Comparison of ENCODE assay signal across 8 mouse cellular contexts in the genomic region with DNA sequence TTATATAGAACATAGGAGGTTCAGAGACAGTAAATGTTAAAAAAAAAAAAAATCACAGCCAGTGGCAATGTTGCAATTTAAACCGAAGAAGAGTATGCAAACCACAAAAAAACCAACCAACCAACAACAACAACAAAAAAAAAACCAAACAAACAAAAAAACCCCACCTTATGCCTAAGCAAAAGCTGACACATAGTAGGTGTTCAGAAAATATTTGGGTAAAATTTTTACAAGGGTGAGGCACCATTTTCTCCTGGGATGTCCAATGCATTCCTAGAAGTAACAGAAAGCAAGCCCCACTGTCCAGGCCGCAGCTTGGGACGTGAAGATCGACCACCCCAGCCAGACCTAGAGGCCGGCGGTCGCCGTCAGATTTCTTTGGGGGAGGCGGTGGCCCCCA. TPM values are rescaled to one million over a fixed set of nuclear protein-coding genes. Genes with fewer than 3 reads are reported as not detected.
DNase-seq lines count a peak whose midpoint lies in the region; ATAC-seq and TF ChIP-seq lines count a peak whose summit lies in the region.

TSS of gene Zfp282 (plus strand) at position 147 of the 400 bp plus-strand sequence.

- peak within 1 kb of the TSS; percentile 87 for H3K4me3 ChIP-seq in lung, embryonic 14.5 days (ENCODE audit: low read depth, low read length)
- peak within 1 kb of the TSS; percentile 73 for H3K4me3 ChIP-seq in embryonic facial prominence, embryonic 15.5 days (replicated peaks)
- H3K4me3 ChIP-seq in hindbrain, embryonic 15.5 days, result peak within 1 kb of the TSS; percentile 84
- H3K4me3 ChIP-seq in macrophage (ENCODE audit: inconsistent target), result peak within 1 kb of the TSS; percentile 71

- H3K4me1 ChIP-seq in lung, embryonic 14.5 days (ENCODE audit: insufficient read depth), result peaks cover 8% of the 10 kb centered on the region; the same call in 1 of the 2 replicates
- peaks cover 21% of the 10 kb centered on the region for H3K4me1 ChIP-seq in embryonic facial prominence, embryonic 15.5 days
- peaks cover 16% of the 10 kb centered on the region for H3K4me1 ChIP-seq in hindbrain, embryonic 15.5 days (replicated peaks)

- H3K79me2 ChIP-seq in macrophage (ENCODE audit: inconsistent target), result peaks cover 30% of the 10 kb centered on the region; the same call in 1 of the 2 replicates

- H3K9ac ChIP-seq in lung, embryonic 14.5 days, result peak within 1 kb of the TSS; percentile 88
- H3K9ac ChIP-seq in embryonic facial prominence, embryonic 15.5 days, result peak within 1 kb of the TSS; percentile 96
- peak within 1 kb of the TSS; percentile 88 for H3K9ac ChIP-seq in hindbrain, embryonic 15.5 days

- H3K36me3 ChIP-seq in lung, embryonic 14.5 days (ENCODE audit: insufficient read depth), result peaks cover 26% of the 10 kb centered on the region
- peaks cover 20% of the 10 kb centered on the region for H3K36me3 ChIP-seq in embryonic facial prominence, embryonic 15.5 days
- peaks cover 18% of the 10 kb centered on the region for H3K36me3 ChIP-seq in hindbrain, embryonic 15.5 days
- peaks cover 16% of the 10 kb centered on the region for H3K36me3 ChIP-seq in macrophage (ENCODE audit: inconsistent target)

- H3K27ac ChIP-seq in lung, embryonic 14.5 days (ENCODE audit: low read depth), result peak within 1 kb of the TSS; percentile 97
- H3K27ac ChIP-seq in embryonic facial prominence, embryonic 15.5 days (replicated peaks), result peak within 1 kb of the TSS; percentile 98
- peak within 1 kb of the TSS; percentile 97 for H3K27ac ChIP-seq in hindbrain, embryonic 15.5 days (replicated peaks)
- peak within 1 kb of the TSS; percentile 59 for H3K27ac ChIP-seq in macrophage

- peak within 1 kb of the TSS; percentile 95 for H3K4me2 ChIP-seq in lung, embryonic 14.5 days
- H3K4me2 ChIP-seq in embryonic facial prominence, embryonic 15.5 days (replicated peaks), result peak within 1 kb of the TSS; percentile 83
- H3K4me2 ChIP-seq in hindbrain, embryonic 15.5 days, result peak within 1 kb of the TSS; percentile 86

- WGBS in lung, embryonic 14.5 days, result 5% methylated on average over 9 of the region's 9 CpGs
- WGBS in embryonic facial prominence, embryonic 15.5 days, result 3% methylated on average over 9 of the region's 9 CpGs
- WGBS in hindbrain, embryonic 15.5 days, result 5% methylated on average over 9 of the region's 9 CpGs
- WGBS in macrophage (ENCODE audit: missing documents), result 1% methylated on average over 9 of the region's 9 CpGs

- TF ChIP-seq CTCF in lung, embryonic 14.5 days (IDR thresholded peaks at IDR 0.05; ENCODE audit: low read depth), result no peak

- no peaks in the 10 kb centered on the region for H3K9me3 ChIP-seq in lung, embryonic 14.5 days (ENCODE audit: low read depth, low read length)
- H3K9me3 ChIP-seq in embryonic facial prominence, embryonic 15.5 days (replicated peaks), result no peaks in the 10 kb centered on the region
- no peaks in the 10 kb centered on the region for H3K9me3 ChIP-seq in hindbrain, embryonic 15.5 days

- no peak for DNase-seq in lung, embryonic 14.5 days
- DNase-seq in lung, postnatal 25 days (ENCODE audit: low spot score), result no peak
- no peak for DNase-seq in ovary, postnatal 14 days (ENCODE audit: low spot score)
- DNase-seq in spleen, adult 12 weeks (ENCODE audit: low spot score), result no peak
- no peak for DNase-seq in Muller cell, postnatal 12 days (ENCODE audit: inconsistent ontology term)

- ATAC-seq in lung, embryonic 14.5 days (ENCODE audit: insufficient read depth), result no peak
- ATAC-seq in embryonic facial prominence, embryonic 15.5 days (ENCODE audit: insufficient number of reproducible peaks, low FRiP score, low TSS enrichment, low read depth), result no peak
- ATAC-seq in hindbrain, embryonic 15.5 days (ENCODE audit: low FRiP score, low read depth), result no peak

- H3K27me3 ChIP-seq in lung, embryonic 14.5 days (ENCODE audit: insufficient read depth, low read length), result no peaks in the 10 kb centered on the region
- no peaks in the 10 kb centered on the region for H3K27me3 ChIP-seq in embryonic facial prominence, embryonic 15.5 days
- H3K27me3 ChIP-seq in hindbrain, embryonic 15.5 days, result no peaks in the 10 kb centered on the region

RNA-seq across cellular contexts. Expression of gene Zfp282, which starts in this region (rescaled TPM):
- polyA plus RNA-seq in lung, embryonic 14.5 days (2014; fragmentation: Nextera tagmentation; extraction: Ambion mirVana), result 15.6 and 17.4 TPM in 2 replicates
- polyA plus RNA-seq in embryonic facial prominence, embryonic 15.5 days (2015; fragmentation: Nextera tagmentation; extraction: Ambion mirVana), result 24.8 and 25.0 TPM in 2 replicates
- polyA plus RNA-seq in hindbrain, embryonic 15.5 days (2015; fragmentation: Nextera tagmentation; extraction: Ambion mirVana), result 23.9 and 26.2 TPM in 2 replicates
- total RNA-seq in macrophage (2018; cell fraction: chromatin; rRNA removed), result 10 to 100 TPM in 20 of 26 experiments, 1 to 10 TPM in 6; 5.7 to 45.6 (median 21.2) TPM
- 10 to 100 TPM in 1 of 26 experiments, 1 to 10 TPM in 25; 1.9 to 10.4 (median 7.0) TPM for total RNA-seq in macrophage (2018; cell fraction: cytosol; rRNA removed)
- 10 to 100 TPM in 15 of 26 experiments, 1 to 10 TPM in 11; 4.3 to 26.4 (median 11.0) TPM for total RNA-seq in macrophage (2018; cell fraction: nucleus; rRNA removed)
- polyA plus RNA-seq in macrophage (2018), result 5.5 to 7.3 TPM (median 6.7 TPM) in 3 replicates
